Mouse (Mus musculus): Measurements from ENCODE around the gene Tcirg1.

GRCm38 (mm10) chr19:3912337-3913204 is 5.6 kb upstream of the Tcirg1 start, which contains the start of gene Ndufs8:
- TF ChIP-seq CTCF (IDR thresholded peaks at IDR 0.05; ENCODE audit: control insufficient read depth, insufficient read depth, low read length) (peak; percentile 37; the same call in 1 of the 2 replicates), POLR2A (IDR thresholded peaks at IDR 0.05; ENCODE audit: borderline replicate concordance, control insufficient read depth, low read depth, low read length) (peak; percentile 78)

Data from bone marrow, adult 2 months (tissue).